Mouse (Mus musculus): Measurements from ENCODE around the gene Cux1.

Cux1 gene

DNA sequence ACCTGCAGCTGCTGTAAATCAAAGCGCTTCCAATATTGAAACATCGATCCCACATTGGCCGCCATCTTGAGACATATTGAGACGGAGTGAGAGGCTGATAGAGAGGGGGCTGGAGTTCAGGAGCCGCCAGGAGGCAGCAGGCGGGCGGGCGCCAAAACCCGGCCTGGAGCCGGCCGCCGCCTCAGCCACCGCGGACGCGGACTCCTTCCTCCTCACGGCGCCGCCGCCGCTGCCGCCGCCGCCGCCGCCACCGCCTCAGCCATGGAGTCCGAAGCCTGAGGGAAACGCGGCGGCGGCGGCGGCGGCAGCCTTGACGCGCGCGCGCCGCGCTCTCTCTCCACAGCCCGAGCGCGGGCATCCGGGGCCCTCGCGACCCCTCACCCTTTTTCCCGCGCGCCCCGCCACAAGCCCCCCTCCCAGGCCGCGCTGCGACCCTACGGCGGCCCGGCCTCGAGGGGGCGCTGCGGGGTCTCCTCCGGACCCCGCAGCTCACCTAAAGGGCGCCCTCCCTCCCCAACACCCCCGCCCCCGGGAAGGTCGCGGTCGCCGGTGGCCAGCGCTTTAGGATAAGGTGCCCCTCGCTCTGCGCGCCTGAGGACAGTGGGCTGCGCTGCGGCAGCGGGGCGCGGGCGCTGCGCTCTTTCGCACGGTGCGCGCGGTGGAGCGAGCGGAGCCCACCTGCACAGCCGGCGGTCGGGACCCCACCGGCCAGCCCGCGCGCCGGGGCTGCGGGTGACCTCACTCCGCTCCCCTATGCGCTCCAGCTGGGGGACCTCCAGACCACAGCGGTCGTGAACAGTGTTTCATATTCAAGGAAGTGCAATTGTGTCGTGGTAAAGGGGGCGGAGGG, at the start of gene Cux1:
Gene Cux1 (minus strand): TSS at position 315 of the 850 bp plus-strand sequence.
- H3K27me3 ChIP-seq (ENCODE audit: control insufficient read depth, insufficient read depth, low read length, poor library complexity, severe bottlenecking): no peaks in the 10 kb centered on the region
- DNase-seq (ENCODE audit: low read depth, low spot score): peak; percentile 90
- H3K36me3 ChIP-seq (ENCODE audit: control insufficient read depth, insufficient read depth, low read length, poor library complexity, severe bottlenecking): no peaks in the 10 kb centered on the region

DNA sequence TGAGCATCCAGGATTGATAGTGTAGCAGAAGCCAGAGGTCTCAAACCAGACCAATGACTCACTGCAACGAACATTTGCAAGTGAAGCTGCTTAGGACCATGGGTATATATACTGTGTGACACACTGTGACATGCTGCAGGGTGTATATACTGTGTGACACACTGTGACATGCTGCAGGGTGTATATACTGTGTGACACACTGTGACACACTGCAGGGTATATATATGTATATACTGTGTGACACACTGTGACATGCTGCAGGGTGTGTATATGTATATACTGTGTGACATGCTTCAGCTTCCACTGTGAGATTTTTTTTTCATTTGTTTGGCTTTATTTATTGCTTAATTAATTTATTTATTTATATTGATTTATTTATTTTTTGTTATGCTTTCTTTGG, 45.1 kb upstream of the Cux1 start:
- Histone ChIP-seq H3K36me3 (ENCODE audit: control insufficient read depth, insufficient read depth, low read length, poor library complexity, severe bottlenecking) (no peaks in the 10 kb centered on the region), H3K27me3 (ENCODE audit: control insufficient read depth, insufficient read depth, low read length, poor library complexity, severe bottlenecking) (no peaks in the 10 kb centered on the region)
- DNase-seq (ENCODE audit: low read depth, low spot score): no peak

DNA sequence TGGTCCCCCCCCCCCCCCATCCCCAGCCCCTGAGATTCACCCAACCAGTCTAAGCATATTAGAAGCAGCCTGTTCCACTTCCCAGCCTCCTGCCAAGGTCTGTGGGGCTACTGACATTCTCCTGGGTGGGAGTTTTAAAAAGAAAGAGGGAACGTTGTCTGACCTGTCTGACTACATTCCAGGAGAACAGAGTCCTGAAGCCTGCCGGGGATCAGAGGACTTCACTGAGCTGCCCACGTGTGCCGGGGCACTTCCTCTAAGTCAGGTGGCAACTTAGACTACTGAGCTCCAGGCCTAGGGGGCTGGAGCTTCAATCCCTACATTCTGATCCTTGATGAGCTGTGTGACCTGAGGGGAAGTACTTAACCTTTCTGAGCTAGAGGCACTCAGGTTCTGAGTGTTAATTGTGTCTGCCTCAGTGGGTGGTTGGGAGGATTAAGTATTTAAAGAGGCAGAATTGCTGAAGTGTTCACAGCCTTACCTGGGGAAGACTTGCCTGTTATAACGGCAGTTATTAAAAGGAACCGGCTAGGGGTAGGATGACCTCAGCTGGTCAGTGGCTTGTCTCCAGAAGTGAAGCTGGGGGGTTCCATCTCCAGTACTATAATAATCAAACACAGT, 41.6 kb upstream of the Cux1 start:
- DNase-seq (ENCODE audit: low read depth, low spot score): no peak
- Histone ChIP-seq H3K36me3 (ENCODE audit: control insufficient read depth, insufficient read depth, low read length, poor library complexity, severe bottlenecking) (no peaks in the 10 kb centered on the region), H3K27me3 (ENCODE audit: control insufficient read depth, insufficient read depth, low read length, poor library complexity, severe bottlenecking) (no peaks in the 10 kb centered on the region)

DNA sequence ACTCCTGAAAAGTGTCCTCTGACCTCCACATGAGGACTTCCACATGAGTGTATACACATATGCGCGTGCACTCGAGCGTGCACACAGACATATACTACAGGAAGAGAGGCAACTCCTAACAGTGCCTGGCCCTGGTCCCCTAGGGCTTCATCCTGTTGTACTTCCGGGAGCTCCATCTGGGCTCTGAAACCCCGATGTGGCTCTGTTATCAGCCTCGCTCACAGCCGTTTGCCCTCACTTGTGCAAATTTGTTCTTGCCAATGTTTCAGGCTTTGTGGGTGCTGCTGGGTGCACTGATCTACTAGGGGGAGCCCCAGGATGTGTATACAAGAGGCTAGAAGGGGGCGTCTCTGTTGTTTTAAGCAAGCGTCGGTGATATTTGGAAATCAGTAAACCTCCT, 37.9 kb upstream of the Cux1 start:
- DNase-seq (ENCODE audit: low read depth, low spot score): peak; percentile 29
- Histone ChIP-seq H3K27me3 (ENCODE audit: control insufficient read depth, insufficient read depth, low read length, poor library complexity, severe bottlenecking) (no peaks in the 10 kb centered on the region), H3K36me3 (ENCODE audit: control insufficient read depth, insufficient read depth, low read length, poor library complexity, severe bottlenecking) (no peaks in the 10 kb centered on the region)

DNA sequence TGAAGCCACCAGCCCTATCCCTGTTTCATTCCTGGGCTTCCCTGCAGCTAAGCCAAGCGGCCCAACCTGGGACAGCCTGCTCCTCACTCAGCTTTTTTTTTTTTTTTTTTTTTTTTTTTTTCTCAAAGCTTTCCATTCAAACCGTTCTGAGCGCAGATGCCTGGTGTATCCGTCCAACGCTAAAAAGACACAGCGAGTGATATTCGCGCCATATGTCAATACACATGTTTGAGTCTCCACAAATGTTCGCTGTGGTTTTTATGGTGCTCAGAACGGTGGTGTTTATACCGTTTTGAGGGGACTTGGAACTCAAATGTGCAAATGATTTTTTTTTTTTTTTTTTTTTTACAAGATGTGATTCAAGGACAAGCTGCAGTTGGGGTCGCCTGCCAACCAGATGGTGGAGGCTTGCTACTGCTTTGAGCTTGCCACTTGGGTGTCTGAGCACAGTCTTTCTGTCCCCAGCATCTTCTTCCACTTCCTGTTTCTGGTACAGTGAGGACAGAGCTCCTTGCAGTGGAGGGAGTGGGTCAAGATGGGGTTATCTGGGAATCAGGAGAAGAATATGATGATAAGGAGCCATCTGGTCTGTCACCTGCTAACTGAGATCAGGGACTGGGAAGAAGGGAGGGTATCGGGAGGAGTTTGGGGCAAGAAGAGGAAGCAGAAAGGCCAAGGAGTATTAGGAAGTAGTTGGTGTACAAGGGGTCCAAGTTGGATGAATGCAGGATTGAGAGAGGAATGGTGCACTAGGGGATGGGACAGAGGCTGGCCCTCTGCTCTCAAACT, 36.1 kb upstream of the Cux1 start:
- Histone ChIP-seq H3K36me3 (ENCODE audit: control insufficient read depth, insufficient read depth, low read length, poor library complexity, severe bottlenecking) (no peaks in the 10 kb centered on the region), H3K27me3 (ENCODE audit: control insufficient read depth, insufficient read depth, low read length, poor library complexity, severe bottlenecking) (no peaks in the 10 kb centered on the region)
- no peak for DNase-seq (ENCODE audit: low read depth, low spot score)

DNA sequence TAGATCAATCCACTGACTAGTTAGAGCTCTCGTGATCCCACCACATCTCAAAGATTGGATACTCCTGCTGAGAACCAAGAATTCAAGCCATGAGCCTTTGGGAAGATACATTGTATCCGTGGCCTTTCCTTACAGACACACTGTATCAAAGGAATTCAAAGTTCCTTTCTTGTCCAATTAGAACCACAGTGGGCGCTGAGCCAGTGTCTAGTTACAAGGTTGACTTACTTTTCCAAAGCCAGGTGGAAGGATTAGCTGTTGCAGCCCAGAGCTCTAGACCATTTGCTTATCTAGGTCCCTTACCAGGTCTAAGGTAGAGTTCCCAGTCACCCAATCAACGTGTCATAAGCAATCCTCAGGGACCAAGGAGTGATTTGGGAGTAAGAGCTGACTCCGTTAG, 33.2 kb upstream of the Cux1 start:
- Histone ChIP-seq H3K27me3 (ENCODE audit: control insufficient read depth, insufficient read depth, low read length, poor library complexity, severe bottlenecking) (no peaks in the 10 kb centered on the region), H3K36me3 (ENCODE audit: control insufficient read depth, insufficient read depth, low read length, poor library complexity, severe bottlenecking) (no peaks in the 10 kb centered on the region)
- DNase-seq (ENCODE audit: low read depth, low spot score): no peak

DNA sequence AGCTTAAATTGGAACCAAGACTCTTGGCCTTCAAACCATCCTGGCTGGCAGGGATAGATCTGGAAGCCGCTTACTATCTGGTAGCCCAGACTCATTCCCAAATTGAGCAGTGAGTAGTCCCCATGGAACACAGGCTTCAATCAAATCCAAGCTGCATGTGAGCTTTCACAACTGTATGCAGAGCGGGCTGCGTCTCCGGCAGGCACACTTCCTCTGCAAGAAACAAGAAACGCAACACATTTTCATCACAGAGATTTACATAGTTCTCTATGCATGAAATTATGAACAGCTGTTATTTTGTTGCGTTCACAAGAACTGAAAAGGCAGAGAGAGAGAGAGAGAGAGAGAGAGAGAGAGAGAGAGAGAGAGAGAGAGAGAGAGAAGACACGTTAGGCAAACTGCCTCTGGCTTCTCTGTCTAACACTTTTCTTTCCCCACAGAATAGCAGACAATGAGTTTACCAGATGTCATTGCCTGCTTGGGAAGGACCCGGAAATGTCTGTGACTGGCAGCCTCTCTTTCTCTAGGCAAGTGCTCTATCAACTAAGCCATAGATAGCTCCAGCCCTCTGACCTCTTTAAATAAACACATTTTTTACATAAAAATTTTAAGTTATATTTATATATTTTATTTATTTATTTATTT, 27.7 kb upstream of the Cux1 start:
- no peaks in the 10 kb centered on the region for H3K36me3 ChIP-seq (ENCODE audit: control insufficient read depth, insufficient read depth, low read length, poor library complexity, severe bottlenecking)
- no peaks in the 10 kb centered on the region for H3K27me3 ChIP-seq (ENCODE audit: control insufficient read depth, insufficient read depth, low read length, poor library complexity, severe bottlenecking)
- DNase-seq (ENCODE audit: low read depth, low spot score): peak; percentile 56

DNA sequence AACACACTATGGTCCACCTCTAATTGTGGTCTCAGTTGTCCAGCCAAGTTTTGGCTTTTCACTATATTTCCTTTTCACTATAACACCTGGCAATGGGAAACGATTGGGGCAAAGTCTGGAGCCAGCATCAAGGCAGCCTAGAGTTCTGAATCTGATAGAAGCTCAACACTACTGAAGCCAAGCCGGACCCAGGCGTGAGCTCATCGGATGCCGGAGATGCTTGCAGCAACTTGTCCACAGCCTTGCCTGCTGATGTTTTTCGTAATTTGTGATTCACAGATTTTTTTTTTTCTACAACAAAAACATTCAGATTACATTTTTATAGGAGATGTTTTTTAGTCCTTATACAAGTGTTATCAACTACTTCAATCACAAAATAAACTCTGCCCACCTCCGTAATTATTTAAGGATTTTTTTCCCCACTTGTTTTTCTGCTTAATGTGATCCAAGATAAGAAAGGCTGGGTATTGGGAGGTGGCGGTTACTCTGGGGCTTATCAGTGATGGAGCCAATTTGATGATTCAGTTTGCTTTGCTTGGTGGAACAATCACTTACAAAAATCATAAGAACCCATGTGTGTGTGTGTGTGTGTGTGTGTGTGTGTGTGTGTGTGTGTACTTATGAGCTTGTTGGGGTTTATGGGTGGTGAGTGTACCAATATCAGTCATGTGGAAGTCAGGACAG, 24.7 kb upstream of the Cux1 start:
- no peaks in the 10 kb centered on the region for H3K36me3 ChIP-seq (ENCODE audit: control insufficient read depth, insufficient read depth, low read length, poor library complexity, severe bottlenecking)
- no peak for DNase-seq (ENCODE audit: low read depth, low spot score)
- H3K27me3 ChIP-seq (ENCODE audit: control insufficient read depth, insufficient read depth, low read length, poor library complexity, severe bottlenecking): no peaks in the 10 kb centered on the region

DNA sequence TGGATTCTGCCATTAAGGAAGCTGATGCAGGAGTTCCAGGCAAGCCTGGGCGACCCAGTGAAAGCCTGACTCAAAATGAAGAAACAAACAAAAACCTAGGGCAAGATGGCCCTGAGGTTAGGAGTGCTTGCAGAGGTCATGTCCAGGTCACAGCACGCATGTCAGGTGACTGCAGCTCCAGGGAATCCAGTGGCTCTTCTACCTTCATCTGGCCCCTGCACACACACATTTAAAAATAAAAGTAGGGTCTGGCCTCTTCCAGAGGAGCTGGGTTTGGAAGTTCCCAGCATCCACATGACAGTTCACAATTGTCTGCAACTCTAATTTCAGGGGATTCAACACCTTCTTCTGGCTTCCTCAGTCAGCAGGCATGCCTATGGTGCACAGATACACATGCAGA, 21.7 kb upstream of the Cux1 start:
- Histone ChIP-seq H3K36me3 (ENCODE audit: control insufficient read depth, insufficient read depth, low read length, poor library complexity, severe bottlenecking) (no peaks in the 10 kb centered on the region), H3K27me3 (ENCODE audit: control insufficient read depth, insufficient read depth, low read length, poor library complexity, severe bottlenecking) (no peaks in the 10 kb centered on the region)
- DNase-seq (ENCODE audit: low read depth, low spot score): no peak

DNA sequence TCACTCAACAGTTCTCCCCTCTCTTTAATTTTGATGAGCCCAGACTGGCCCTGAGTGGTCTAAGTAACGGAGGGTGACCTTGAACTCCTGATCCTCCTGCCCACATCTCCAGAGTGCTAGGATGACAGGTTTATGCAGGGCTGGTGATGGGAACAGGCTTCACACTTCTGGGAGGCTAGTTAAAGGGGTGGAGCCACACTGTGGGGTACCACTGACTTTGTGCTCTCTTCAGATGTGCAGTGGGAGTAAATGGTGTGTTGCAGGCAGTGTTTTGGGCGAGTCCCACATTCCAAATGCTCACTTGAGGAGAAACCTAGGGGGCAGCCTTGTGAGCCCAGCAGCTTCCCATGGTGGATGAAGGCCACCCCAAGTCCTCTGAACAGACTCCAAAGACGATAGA, 21.2 kb upstream of the Cux1 start:
- no peaks in the 10 kb centered on the region for H3K27me3 ChIP-seq (ENCODE audit: control insufficient read depth, insufficient read depth, low read length, poor library complexity, severe bottlenecking)
- DNase-seq (ENCODE audit: low read depth, low spot score): no peak

DNA sequence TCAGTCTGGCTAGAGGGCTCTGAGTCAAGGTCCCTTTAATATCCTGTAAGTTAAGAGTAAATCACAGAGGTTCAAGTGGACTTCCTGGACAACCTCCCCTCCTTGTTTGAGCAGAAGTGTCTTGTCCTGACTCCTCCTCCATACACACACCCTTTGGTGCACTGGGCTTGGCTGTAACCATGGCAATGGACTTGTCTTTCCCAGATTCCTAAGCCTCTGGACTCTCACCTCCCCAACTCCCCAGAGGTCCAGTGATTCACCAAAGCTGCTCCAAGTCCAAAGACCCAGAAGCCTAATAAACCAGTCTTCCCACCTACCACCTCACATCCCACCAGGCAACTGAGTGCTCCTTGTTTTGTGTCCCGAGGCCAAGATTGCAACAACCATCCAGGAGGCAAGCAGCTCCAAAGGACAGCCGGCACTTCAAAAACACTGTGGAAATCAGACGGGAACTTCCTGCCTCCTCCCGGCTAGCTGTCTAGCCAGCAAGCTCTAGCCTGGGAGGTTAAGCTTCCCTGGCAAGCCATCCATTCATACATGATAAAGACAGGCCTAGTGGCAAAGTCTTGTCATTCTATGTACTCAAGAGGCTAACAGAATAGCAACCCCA, 17.5 kb upstream of the Cux1 start:
- no peaks in the 10 kb centered on the region for H3K36me3 ChIP-seq (ENCODE audit: control insufficient read depth, insufficient read depth, low read length, poor library complexity, severe bottlenecking)
- DNase-seq (ENCODE audit: low read depth, low spot score): no peak
- H3K27me3 ChIP-seq (ENCODE audit: control insufficient read depth, insufficient read depth, low read length, poor library complexity, severe bottlenecking): no peaks in the 10 kb centered on the region

More for the DNA sequence above, 21.2 kb upstream of the Cux1 start:
- no peaks in the 10 kb centered on the region for H3K36me3 ChIP-seq (ENCODE audit: control insufficient read depth, insufficient read depth, low read length, poor library complexity, severe bottlenecking)

DNA sequence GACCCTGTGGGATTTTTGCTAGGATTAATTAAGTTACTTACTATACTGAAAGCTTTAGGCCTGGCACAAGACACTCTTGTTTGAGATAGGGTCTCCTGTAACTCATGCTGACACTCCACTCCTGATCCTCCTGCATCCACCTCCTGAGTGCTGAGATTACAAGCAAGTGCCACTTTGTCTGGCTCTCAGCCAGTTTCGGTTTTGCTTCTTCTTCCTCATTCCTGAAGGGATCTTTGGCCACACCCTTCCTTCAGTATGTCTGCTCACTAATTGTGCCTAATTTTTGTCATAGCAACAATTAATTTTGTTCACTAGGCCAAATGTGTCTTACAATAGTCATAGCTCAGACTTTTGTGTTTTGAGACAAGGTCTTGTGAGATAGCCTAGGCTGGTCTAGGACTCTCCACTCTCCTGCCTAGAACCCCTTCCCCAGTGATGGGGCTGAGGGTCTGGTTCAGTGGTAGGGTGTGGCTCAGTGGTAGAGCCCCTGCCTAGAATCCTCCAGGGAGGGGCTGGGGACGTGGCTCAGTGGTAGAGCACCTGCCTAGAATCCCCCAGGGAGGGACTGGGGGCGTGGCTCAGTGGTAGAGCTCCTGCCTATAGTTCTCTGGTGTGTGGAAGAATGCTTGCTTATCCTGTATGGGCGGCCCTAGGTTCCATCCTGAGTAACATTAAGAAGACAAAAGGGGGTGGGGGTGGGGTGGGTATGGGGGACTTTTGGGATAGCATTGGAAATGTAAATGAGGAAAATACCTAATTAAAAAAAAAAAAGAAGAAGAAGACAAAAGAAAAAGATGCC, 16.6 kb upstream of the Cux1 start:
- no peaks in the 10 kb centered on the region for H3K27me3 ChIP-seq (ENCODE audit: control insufficient read depth, insufficient read depth, low read length, poor library complexity, severe bottlenecking)
- no peaks in the 10 kb centered on the region for H3K36me3 ChIP-seq (ENCODE audit: control insufficient read depth, insufficient read depth, low read length, poor library complexity, severe bottlenecking)
- DNase-seq (ENCODE audit: low read depth, low spot score): peak; percentile 80

DNA sequence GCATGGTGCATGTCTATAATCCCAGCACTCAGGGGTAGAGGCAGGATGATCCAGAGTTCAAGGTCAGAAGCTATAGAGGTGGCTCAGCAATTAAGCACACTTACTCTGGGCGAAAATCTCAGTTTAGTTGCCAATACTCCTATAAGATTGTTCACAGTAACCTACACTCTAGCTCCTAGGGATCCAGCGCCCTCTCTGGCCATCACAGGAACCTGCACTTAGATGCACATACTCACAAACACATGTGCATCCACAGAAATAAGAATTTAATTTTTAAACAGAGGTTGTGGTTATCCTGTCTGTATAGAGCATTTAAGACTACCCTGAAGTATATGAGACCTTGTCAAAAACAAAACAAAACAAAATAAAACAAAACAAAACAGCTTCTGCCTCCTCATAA, 16.0 kb upstream of the Cux1 start:
- DNase-seq (ENCODE audit: low read depth, low spot score): peak; percentile 38
- Histone ChIP-seq H3K36me3 (ENCODE audit: control insufficient read depth, insufficient read depth, low read length, poor library complexity, severe bottlenecking) (no peaks in the 10 kb centered on the region), H3K27me3 (ENCODE audit: control insufficient read depth, insufficient read depth, low read length, poor library complexity, severe bottlenecking) (no peaks in the 10 kb centered on the region)

All from splenic B cell, adult 2 months (primary cell).